Mouse (Mus musculus): ENCODE data around the gene Pdzk1.

The Pdzk1 gene

DNA sequence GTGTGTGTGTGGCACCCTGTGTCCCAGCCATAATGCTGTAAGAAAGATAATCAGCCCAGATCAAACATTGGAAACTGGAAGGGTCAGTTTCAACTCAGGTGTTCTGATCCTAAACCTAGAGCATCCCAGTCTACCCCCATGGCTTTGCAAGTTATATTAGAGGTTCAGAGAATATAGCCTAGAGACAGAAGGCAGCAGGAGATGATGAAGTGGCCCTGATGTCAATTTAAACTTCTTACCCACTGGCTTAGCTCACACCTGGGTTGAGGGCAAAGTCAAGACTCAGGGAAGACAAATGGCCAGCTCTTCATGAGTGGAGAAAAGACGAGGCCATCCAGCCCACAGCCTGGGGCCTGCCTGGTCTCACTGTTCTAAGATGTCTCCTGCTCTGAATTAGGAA, at the start of gene Pdzk1, which contains the start of gene Cd160:
Gene Pdzk1, plus strand, starts transcription at position 301 of the 400 bp plus-strand sequence.
Gene Cd160, minus strand, starts transcription at position 368 of the 400 bp plus-strand sequence.
- DNase-seq = no peak

DNA sequence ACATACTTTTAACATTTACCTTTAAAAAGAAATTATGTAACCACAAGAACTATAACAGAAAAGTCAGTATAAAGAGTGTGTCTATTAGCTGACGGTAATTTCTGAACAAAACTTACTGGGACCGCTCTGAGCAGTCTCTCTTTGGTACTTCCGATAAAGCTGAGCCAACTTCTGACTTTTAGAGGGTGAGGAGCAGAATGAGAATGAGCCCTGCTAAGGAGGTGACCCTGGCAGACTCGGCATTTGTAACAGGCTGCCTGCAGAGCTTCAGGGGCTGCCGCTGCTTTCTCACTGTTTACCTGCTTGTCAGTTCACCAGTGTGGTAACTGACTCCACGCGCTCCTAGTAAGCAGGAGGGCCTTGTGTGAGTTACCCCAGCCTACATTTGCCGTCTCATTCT, 46.8 kb upstream of the Pdzk1 start:
- DNase-seq = no peak

DNA sequence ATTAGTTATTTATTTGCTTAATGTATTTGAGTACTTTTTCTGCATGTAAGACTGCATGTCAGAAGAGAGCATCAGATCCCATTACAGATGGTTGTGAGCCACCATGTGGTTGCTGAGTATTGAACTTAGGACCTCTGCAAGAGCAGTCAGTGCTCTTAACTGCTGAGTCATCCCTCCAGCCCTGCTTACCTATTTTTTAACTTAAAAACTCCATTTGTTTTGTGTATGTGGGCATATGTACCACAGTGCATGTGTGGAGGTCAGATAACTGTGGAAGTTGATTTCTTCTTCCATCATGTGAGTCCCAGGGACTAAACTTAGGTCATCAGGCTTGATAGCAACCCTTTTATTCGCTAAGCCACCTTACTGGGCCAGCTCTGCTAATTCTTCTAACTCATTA, 41.3 kb upstream of the Pdzk1 start:
- DNase-seq = no peak

DNA sequence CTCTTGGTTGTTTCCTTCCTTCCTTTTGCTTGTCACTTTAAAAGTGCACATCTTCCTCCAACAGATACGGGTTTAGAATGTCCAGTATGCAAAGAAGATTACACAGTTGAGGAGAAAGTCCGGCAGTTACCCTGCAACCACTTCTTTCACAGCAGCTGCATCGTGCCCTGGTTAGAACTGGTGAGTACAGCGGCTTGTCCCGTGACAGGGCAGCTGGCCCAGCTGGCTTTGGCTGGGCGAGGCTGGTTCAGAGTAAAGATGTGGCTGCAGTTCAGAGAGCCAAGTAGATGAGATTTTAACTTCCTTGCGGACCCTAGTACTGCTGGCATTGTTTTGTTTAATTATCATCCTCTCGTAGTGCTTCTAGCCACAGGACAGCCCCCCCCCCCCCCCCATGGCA, 40.6 kb upstream of the Pdzk1 start:
- peak; percentile 72 to 88 for DNase-seq

DNA sequence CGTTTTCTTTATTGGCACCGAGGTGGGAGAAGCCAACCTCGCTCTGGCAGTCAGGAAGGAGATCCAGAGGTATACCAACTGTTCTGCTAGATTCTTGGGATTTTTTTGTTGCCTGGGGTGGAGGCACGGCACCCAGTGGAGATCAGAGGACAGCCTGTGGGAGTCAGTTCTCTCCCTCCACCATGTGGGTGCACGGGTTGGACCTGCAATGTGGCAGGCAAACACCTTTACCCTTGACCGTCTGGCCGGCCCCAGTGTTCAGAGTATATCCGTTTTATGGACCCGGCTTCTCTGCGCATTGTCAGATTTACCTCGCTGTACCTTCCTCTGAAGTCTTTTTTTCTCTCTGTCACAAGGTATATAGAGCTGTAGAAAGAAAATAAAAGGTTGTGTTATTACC, 28.8 kb upstream of the Pdzk1 start:
- DNase-seq = no peak

DNA sequence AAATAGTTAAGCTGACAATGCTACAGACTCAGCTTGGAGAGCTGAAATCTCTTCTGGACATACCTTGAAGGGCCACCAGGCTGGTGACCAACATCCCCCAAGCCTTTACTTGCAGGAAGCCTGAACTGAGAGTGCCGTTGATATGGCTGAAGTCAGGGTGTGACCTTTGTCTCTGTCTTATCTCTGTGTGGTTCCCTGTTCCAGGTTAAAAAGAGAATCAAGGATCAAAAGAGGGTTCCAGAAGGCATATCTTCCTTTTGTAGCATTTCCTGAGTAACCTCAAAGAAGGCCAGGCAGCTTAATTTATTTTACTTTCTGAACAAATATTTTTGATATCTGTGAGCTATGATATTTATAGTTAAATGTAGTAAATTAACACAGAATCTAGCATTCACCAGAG, 26.9 kb upstream of the Pdzk1 start:
- DNase-seq = no peak

DNA sequence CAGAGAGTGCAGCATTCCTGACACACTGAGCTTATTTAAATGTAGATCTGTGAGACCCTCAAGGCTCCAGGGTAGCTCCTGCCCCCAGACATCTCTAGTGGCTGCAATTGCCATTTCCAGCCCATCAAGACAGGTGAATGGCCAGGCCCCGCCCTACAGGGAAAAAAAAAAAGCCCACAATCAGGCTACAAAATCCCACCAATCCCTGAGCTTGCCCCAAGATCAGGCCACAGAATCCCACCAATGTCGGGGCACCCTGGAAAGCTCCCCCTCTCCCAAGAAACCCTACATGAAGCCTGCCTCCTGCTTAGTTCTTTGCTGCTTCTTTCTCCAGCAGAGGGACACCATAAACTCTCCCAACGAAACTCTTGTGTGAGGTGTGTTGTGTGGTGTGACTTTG, 20.9 kb upstream of the Pdzk1 start:
- no peak for DNase-seq

DNA sequence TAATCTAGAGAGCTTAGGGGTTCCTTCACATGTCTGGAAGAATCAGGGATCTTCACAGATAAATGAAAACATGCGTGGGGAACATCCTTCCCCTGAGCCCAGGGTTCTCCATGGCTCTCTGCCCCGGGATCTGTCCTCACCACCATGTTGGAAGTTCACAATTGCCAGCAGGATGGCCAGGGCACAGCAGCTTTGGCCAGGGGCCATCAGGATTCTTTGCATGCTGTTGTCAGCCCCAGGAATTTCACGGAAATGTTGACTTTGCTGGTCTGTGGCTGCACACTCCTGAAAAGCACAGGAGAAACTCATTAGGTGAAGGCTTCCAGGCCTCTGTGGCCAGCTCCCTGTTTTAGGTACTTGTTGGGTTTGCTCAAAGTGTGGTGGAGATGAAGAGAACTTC, 20.4 kb upstream of the Pdzk1 start:
- peak; percentile 28 to 33 for DNase-seq

DNA sequence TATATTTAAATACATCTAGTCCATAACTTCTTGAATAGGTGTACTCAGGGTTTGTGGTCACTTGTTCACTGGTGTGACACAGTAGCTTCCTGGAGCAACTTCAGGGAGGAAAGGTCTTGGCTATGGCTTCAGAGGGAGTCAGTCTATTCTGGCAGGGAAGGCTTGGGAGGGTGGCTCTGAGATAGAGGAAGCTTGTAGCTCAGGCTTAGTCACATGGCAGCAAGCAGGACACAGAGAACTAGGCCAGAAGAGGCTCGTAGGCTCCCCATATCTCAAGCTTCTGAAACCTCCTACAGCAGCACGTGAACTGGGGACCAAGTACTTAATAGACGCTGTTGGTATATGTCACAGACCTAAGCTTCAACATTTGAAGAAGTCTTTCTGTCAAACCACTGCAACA, 17.9 kb upstream of the Pdzk1 start:
- peak in 1 of 2 experiments; percentile 10 for DNase-seq

DNA sequence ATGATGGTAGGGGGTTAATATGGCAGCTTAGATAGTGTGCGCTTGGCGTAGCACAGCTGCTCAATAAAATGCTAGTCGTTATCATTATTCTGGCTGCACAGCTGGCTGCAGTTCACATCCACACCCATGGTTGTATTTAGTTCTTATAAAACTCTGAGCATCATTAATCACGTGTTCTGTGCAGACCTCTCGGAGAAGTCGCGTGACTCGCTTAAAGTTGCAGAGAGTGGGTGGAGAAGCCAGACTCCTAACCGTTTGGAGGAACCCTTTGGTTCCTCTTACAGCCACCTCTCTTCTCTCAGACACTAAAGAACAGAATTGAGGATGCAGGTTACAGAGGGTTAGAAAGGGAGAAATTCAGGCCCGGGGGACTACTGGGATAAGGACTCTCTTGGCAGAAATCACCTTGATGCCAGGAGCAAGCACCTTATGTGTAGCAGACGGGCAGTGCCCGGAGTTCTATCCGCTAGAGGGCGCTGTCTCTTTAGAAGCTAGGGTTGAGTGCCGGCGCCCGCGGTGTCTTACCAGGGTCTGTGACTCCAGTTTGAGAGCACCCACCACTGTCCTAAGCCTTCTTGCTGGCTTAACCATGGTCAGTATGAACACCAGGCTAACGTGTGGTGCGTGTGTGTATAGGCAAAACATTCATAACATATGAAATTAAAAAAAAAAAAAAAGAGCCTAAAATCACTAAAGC, 16.5 kb upstream of the Pdzk1 start:
- peak; percentile 89 to 96 for DNase-seq

DNA sequence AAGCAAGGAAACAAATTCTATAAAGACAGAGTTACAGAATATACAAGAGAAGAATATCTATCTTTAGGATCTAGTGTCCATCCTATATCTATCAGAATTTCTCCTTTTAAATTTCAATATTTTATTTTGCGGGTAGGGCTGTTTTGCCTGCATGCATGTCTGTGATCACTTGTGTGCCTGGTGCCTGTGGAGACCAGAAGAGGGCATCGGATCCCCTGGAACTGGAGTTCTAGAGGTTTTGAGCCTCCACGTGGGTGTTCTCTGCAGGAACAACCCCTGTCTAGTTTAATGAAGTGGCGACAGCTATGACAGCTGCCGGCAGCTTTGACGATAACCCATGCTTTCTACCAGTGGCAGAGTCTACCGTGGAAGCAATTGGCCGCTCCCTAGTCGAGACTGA, 16.0 kb upstream of the Pdzk1 start:
- DNase-seq = peak; percentile 66 to 81

DNA sequence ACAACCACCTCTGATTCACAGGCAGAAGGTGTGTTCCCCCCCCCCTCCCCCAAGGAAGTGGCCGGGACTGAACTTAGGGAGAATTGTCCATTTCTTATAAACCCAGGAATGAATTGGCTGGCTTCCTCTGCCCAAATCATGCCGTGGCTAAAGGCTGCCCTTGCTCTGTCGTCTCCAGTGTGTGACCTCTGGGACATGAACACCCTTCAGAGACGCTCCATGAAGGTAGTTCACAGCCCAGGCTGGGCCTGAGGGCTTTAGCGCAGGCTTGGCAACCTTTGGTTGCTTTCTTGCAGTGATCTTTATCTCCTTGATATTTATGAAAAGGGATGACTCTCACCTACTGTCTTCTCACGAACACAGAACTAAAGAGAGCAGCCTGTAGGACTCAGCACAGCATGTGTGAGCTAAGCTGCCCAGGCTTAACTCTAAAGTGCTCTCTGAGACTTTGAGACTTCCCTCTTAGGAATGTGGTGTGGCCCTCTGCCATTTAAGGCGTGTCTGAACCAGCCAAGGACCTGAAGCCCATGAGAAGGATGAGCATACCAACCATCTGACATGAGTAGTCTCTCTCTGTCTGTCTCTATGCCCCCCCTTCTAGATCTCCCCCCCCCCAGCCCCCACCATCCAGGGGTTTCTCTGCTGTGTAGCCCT, 15.4 kb upstream of the Pdzk1 start:
- peak; percentile 79 to 83 for DNase-seq

DNA sequence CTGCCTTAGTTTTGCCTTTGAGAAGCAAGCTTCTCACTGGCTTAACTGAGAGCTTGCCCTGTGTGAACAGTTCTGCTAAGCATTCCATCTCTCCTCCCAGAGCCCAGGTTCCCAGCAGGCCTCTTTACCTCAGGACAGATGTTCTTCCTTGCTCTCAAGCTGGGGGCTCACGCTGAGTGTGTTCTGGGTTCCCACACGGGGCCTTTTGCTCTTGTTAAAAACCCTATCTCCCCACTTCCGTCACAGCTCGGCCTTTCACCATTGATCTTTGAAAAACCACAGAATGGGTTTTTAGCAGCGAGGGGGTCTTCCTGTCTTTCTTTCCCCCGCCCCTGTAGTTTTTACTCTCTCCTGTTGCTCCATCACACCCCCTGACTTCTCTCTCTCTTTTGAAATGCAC, 14.7 kb upstream of the Pdzk1 start:
- peak in 1 of 2 experiments; percentile 33 for DNase-seq

DNA sequence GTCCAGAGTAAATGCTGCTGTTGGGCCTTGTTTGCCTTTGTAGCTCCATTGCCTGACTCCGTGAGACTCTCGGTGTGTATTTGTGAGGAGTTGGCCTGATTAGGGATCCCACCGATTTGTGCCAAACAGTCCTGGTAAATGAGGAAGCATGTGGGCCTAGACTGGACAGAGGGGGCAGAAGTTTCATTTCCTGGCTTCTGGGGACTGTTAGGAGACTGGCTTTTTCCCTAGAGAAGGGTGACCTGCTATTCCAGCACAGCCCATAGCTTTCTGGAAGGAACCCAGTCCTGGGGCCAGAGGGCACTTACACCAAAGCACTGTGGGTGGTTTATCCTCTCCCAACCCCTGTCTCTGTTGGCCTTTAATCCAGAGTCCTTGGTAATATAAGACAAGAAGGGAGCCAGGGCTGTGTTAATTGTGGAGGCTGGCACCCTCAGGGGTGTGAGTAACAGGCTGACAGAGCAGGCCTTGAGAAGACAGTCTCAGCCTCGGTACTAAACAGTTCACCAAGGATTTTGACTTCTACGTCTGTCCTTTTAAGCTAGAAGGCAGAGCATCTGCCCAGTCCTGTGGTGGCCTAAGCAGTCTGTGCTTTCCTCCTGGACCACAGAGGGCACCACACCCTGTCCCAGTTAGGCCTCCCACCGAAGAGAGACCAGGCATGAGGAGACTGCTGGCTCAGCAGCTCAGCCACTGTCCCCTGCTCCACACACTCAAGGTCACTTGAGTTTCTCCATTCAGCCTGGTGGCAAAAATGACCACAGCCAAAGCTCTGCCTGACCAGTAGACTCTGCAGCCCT, 8.8 kb upstream of the Pdzk1 start:
- peak; percentile 62 to 89 for DNase-seq

DNA sequence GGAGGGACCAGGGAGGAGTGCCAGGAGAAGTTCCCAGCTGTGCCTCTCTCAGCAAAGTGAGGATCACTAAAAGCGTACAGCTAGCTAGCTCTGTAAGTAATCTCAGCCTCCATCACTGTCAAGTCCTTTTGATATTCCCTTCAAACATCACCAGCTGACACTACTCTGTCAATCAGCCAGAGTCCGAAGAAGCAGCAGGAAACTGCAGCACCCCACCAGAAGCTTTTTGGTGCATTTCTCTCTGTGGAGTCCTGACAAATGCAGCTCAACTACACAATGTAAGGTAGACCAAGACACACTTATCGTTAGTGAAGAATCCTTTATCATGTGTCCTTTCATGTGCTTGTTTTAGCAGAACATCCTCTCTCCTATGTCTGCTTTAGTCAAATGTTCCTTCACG, 7.5 kb upstream of the Pdzk1 start:
- no peak for DNase-seq

DNA sequence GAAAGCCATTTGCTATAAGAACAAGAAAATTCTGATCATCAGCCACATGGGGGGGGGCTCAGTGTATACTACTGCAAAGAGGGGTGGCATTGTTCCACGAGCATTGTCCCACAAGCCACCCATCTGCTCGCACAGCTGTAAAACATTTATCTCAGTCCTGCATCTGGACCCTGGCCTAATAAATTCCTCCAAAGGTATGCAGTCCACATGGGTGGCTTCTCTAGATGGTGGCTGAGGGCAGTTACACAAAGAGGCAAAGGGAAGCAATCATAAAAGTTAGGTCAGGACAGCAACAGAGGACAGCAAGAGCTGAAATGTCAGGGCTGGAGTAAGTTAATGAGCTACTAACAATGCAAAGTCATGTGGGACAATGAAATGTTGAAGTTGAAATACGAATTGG, 5.4 kb upstream of the Pdzk1 start:
- DNase-seq = peak in 1 of 2 experiments; percentile 62

DNA sequence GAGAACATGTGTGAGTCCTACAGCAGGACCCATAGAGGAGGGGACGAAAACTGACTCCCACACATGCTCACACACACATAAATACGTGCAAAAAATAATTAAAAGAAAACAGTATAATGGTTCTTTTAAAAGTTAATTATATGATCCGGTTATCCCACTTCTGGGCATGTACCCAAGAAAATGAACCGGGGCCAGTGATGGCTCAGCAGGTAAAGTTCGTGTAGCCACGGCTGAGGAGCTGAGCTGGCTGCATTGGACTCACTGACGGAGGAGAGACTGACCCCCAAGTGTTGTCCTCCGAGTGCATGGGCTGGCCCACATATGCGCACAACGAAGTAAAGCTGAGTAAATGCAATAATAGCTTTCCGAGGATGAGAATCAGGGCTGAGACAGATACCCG, 4.5 kb upstream of the Pdzk1 start:
- peak; percentile 76 to 87 for DNase-seq

DNA sequence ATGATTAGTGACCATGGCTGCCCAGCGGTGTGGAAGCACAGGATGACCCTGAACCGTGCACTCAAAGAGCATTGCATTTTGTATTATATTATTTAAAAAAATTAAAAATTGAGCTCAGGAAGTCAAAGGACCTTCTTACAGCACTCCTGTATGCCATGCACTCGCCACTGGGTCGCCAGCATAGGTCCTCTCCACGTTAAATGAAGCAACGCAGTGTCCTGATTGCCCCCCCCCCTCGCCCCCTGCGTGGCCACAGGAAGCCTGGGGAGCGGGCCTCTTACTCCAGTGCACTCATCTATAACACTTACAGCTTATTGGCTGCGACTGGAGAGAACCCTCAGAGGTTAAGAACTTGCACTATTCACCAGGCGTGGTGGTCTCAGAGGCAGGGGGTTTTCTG, 3.8 kb upstream of the Pdzk1 start:
- peak in 1 of 2 experiments; percentile 38 for DNase-seq

DNA sequence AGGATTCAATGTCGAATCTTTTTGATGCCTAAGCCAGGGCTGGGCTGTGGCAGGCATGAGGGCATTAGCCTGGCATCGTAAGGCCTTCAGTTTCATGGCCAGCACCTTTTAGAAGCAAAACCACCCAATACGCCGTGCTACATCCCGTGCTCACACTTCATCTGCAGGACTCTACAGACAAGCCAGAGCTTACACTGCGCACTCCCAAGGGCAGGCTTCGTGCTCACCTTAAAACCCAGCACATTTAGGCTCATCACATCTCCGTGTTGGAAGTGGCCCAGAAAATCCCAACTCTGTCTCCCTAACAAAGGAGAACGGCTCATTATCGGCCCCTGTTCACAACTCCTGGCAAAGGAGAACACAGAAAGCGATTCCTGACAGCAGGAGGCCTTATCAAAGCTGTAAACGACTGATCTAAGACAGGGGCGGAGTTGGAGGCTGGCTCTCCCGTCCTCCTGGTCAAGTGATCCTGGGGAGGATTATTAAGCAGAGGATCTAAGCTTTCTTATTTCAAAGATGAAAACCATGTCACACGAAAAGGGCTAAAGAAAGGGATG, 698 bp upstream of the Pdzk1 start:
- DNase-seq = peak in 1 of 2 experiments; percentile 44

DNA sequence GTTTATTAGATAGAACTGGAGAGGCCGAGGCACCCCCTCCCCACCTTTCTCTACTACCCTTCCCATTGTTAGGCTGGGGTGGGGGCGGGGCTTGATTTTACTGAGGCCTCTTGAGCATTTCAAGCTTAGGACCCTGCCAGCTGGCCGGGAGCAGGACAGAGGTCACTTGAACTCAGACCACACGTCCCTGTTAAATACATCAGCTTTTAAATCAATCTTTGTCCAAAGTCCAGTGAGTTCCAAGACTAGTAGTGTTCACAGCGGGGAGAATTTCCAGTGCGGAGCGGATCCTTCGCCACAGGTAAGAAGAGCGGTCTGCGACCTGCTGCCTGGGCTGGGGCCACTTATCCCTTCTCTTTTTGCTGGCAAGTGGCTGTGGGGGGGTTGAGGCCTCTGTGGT, 772 bp downstream of the Pdzk1 start:
- DNase-seq = peak; percentile 73 to 89

DNA sequence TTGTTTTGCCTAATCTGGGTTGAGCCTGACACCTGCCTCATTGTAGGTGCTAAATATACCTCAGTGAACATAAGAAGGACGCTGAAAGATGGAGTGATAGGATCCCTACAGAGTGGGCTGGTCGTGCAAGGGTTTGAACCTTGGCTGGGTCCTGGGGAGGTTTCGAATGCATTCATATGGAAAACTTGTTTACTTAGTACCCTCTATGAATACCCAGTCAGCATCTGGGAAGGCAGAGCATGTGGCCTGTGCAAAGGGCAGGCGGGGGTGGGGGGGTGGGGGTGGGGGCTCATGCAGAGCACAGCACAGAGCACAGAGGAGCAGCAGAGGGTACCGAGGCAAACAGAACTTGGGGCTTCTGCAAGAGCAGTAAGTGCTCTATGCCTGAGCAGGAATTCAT, 3.8 kb downstream of the Pdzk1 start:
- DNase-seq = peak in 1 of 2 experiments; percentile 76

DNA sequence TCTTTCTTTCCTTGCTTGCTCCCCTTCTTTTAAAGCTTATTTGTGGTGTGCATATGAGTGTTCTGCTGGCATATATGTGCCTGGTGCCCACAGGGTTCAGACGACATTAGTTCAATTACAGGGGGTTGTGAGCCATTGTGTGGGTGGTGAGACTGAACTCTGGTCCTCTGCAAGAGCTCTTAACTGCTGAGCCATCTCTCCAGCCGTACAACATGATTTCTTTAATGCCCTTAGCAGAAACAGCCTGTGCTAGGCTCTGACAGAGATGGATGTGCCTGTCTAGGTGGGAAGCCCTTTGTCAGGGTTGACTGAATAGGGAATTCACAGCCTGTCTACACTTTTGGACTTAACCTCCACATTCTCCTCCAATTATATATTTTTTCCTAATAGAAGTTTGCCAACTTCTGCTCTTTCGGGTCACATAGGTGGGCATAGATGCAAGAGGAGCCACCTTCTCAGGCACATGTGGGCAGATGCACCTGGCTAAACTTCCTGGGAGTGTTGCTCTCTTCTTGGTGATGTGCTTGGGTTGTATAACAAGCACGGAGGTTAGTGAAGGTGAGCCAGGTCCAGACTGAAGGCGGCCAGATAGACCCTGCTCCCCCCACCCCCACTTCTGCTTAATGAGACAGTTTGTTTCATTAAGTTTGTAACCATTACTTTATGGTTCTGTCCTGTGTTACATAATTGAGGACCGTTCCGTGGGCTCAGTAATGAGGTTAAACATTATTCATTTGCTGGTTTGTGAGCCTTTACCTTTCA, 5.7 kb downstream of the Pdzk1 start:
- DNase-seq = peak; percentile 57 to 89

DNA sequence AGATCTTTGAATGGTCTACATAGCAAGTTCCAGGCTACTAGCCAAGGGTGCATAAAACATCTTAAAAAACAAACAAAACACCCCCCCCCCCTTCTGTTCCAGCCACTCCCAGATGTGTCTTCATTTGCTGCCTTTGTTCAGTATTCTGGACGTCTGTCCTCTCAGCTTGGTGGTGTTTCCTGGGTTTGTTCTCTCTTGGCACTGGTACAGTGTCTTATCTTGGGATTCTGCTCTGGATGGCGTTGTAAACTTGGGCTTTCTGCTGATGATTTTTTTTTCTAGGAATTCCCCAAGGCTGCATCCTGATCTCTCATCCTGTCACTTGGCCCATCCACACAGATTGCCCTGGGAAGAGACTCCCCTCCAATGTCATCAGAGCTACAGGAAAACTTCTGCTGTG, 7.3 kb downstream of the Pdzk1 start:
- DNase-seq = no peak
